Mouse (Mus musculus): ENCODE results near the gene Tshz2.

DNA sequence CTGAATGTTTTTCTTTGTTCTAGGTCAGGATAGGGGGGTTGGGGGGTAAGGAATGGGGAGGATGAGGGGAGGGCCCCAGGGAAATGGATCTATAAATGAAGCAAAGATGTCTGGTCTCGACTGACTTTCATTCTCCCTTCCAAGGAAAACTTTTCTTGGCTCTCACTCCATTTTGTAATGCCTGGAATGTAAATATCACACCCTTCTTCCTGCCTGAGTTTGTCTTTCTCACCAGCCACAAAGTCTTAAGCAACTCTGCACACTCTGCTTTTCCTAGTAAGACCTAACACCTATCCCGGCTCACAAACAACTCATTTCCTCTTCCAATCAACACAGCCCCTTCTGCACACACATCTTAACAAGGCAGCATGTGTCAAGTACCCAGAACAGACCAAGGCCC lies 25.0 kb upstream of the Tshz2 start:
- TF ChIP-seq EP300 (IDR thresholded peaks at IDR 0.05; ENCODE audit: low read depth) (no peak), CTCF (IDR thresholded peaks at IDR 0.05; ENCODE audit: low read depth) (no peak)

All from liver, embryonic 14.5 days (tissue).